In genomic region chr7:66427053-66427436, GRCm38 (mm10) we compare ENCODE assay signal across 8 mouse cellular contexts. TPM values are rescaled to one million over a fixed set of nuclear protein-coding genes. Genes with fewer than 3 reads are reported as not detected.
DNase-seq lines count a peak whose midpoint lies in the region; ATAC-seq and TF ChIP-seq lines count a peak whose summit lies in the region.

No protein-coding gene starts in this region.

- intact Hi-C loops in heart, adult 2 months (cut with DNase I) = no loop called here

- no peaks in the 10 kb centered on the region for H3K79me2 ChIP-seq in heart, adult 2 months (replicated peaks; ENCODE audit: control insufficient read depth, insufficient read depth, low read length)

- no peak for DNase-seq in heart, adult 2 months
- DNase-seq in heart, adult 11 months = no peak
- DNase-seq in spleen, adult 2 months (ENCODE audit: low read depth in 1 of 2, low spot score in 2 of 2) = no peak
- DNase-seq in spleen, adult 18-20 months = no peak
- no peak for DNase-seq in liver, embryonic 13.5 days
- no peak for DNase-seq in stomach, postnatal 0 days (ENCODE audit: low spot score)
- no peak for DNase-seq in urinary bladder, postnatal 14 days (ENCODE audit: low spot score)

- no peaks in the 10 kb centered on the region for H3K36me3 ChIP-seq in heart, adult 2 months (ENCODE audit: control insufficient read depth, insufficient read depth, low read length)
- no peaks in the 10 kb centered on the region for H3K36me3 ChIP-seq in spleen, adult 2 months (ENCODE audit: control insufficient read depth, insufficient read depth, low read length)
- H3K36me3 ChIP-seq in liver, embryonic 13.5 days = no peaks in the 10 kb centered on the region
- H3K36me3 ChIP-seq in stomach, postnatal 0 days (ENCODE audit: control insufficient read depth, insufficient read depth, low read length) = no peaks in the 10 kb centered on the region

- WGBS in heart, adult 2 months = 4% methylated on average over 23 of the region's 23 CpGs
- 6% methylated on average over 23 of the region's 23 CpGs for WGBS in spleen, adult 2 months
- 3% methylated on average over 23 of the region's 23 CpGs for WGBS in liver, embryonic 13.5 days (ENCODE audit: insufficient replicate concordance)
- WGBS in stomach, postnatal 0 days = 3% methylated on average over 23 of the region's 23 CpGs

- H3K4me2 ChIP-seq in liver, embryonic 13.5 days = peak overlapping the region; percentile 61
- H3K4me2 ChIP-seq in stomach, postnatal 0 days (replicated peaks; ENCODE audit: low read depth) = peak overlapping the region; percentile 93

- ATAC-seq in liver, embryonic 13.5 days (ENCODE audit: low read depth) = no peak
- ATAC-seq in stomach, postnatal 0 days (ENCODE audit: low FRiP score, low TSS enrichment) = peak; percentile 40; the same call in 1 of the 2 replicates
- no peak for ATAC-seq in frontal cortex, adult (ENCODE audit: low TSS enrichment)

- no peak for TF ChIP-seq POLR2A in heart, adult 2 months (IDR thresholded peaks at IDR 0.05; ENCODE audit: insufficient read depth, low read depth, low read length)
- no peak for TF ChIP-seq POLR2A in spleen, adult 2 months (IDR thresholded peaks at IDR 0.05; ENCODE audit: low read depth, low read length)

- H3K4me1 ChIP-seq in heart, adult 2 months (ENCODE audit: control insufficient read depth, insufficient read depth, low read length) = no peaks in the 10 kb centered on the region
- H3K4me1 ChIP-seq in spleen, adult 2 months (ENCODE audit: control insufficient read depth, insufficient read depth, insufficient read length) = peaks cover 3% of the 10 kb centered on the region; the same call in 1 of the 2 replicates
- peaks cover 10% of the 10 kb centered on the region for H3K4me1 ChIP-seq in liver, embryonic 13.5 days (replicated peaks)
- no peaks in the 10 kb centered on the region for H3K4me1 ChIP-seq in stomach, postnatal 0 days (replicated peaks; ENCODE audit: control insufficient read depth, insufficient read depth)

- H3K27ac ChIP-seq in heart, adult 2 months = no peak overlapping the region
- no peak overlapping the region for H3K27ac ChIP-seq in spleen, adult 2 months (ENCODE audit: insufficient read depth, low read length)
- no peak overlapping the region for H3K27ac ChIP-seq in liver, embryonic 13.5 days
- H3K27ac ChIP-seq in stomach, postnatal 0 days (replicated peaks) = no peak overlapping the region

- no peak overlapping the region; the same call in 1 of the 2 replicates for H3K9ac ChIP-seq in heart, adult 2 months (ENCODE audit: low read depth, low read length)
- no peak overlapping the region for H3K9ac ChIP-seq in liver, embryonic 13.5 days
- H3K9ac ChIP-seq in stomach, postnatal 0 days (ENCODE audit: low read length) = peak overlapping the region; percentile 51

- TF ChIP-seq CTCF in heart, adult 2 months (IDR thresholded peaks at IDR 0.05) = no peak
- TF ChIP-seq CTCF in spleen, adult 2 months (IDR thresholded peaks at IDR 0.05; ENCODE audit: extremely low read depth, insufficient read depth, insufficient read length, insufficient replicate concordance) = no peak
- no peak for TF ChIP-seq CTCF in stomach, postnatal 0 days (IDR thresholded peaks at IDR 0.05; ENCODE audit: low read depth)

- no peak for TF ChIP-seq EP300 in heart, adult 2 months (IDR thresholded peaks at IDR 0.05; ENCODE audit: insufficient read depth, low read depth, low read length)
- TF ChIP-seq EP300 in stomach, postnatal 0 days (optimal IDR thresholded peaks at IDR 0.05) = no peak

- H3K4me3 ChIP-seq in heart, adult 2 months = peak overlapping the region; percentile 45
- H3K4me3 ChIP-seq in spleen, adult 2 months (ENCODE audit: extremely low read depth, insufficient read depth, insufficient read length) = peak overlapping the region; percentile 17; the same call in 1 of the 2 replicates
- peak overlapping the region; percentile 36 for H3K4me3 ChIP-seq in liver, embryonic 13.5 days (replicated peaks)
- H3K4me3 ChIP-seq in stomach, postnatal 0 days (ENCODE audit: low read depth, low read length) = peak overlapping the region; percentile 51

- H3K27me3 ChIP-seq in heart, adult 2 months (ENCODE audit: control insufficient read depth, insufficient read depth, low read length) = peaks cover 10% of the 10 kb centered on the region
- H3K27me3 ChIP-seq in spleen, adult 2 months (ENCODE audit: control insufficient read depth, insufficient read depth, low read length) = peaks cover 14% of the 10 kb centered on the region
- peaks cover 63% of the 10 kb centered on the region for H3K27me3 ChIP-seq in liver, embryonic 13.5 days
- no peaks in the 10 kb centered on the region; the same call in 1 of the 2 replicates for H3K27me3 ChIP-seq in stomach, postnatal 0 days (ENCODE audit: control insufficient read depth, insufficient read depth, low read length)

- no peaks in the 10 kb centered on the region for H3K9me3 ChIP-seq in liver, embryonic 13.5 days (replicated peaks)
- no peaks in the 10 kb centered on the region for H3K9me3 ChIP-seq in stomach, postnatal 0 days (ENCODE audit: control insufficient read depth, low read length)

RNA-seq across cellular contexts. Expression of gene Aldh1a3, which starts 0.3 kb away (rescaled TPM):
- 1 to 10 TPM in 1 of 2 experiments, under 1 TPM in 1; 0.75 to 1.0 TPM for total RNA-seq in heart, adult 2 months (2021)
- 0.85 and 0.86 TPM in 2 replicates for polyA plus RNA-seq in heart, adult 2 months (2012; rRNA removed)
- 0.53 and 0.85 TPM in 2 replicates for polyA plus RNA-seq in spleen, adult 2 months (2012; rRNA removed)
- 1.3 and 1.5 TPM in 2 replicates for polyA plus RNA-seq in liver, embryonic 13.5 days (2015; fragmentation: Nextera tagmentation; extraction: Ambion mirVana)
- 7.7 and 9.6 TPM in 2 replicates for polyA plus RNA-seq in stomach, postnatal 0 days (2015; fragmentation: Nextera tagmentation; extraction: Ambion mirVana)

RNA-seq across cellular contexts. Expression of gene Lrrk1, which starts 38.9 kb away (rescaled TPM):
- 1 to 10 TPM; 7.8 to 9.6 TPM for total RNA-seq in heart, adult 2 months (2021)
- polyA plus RNA-seq in heart, adult 2 months (2012; rRNA removed) = 11.0 and 12.0 TPM in 2 replicates
- polyA plus RNA-seq in spleen, adult 2 months (2012; rRNA removed) = 45.8 and 50.2 TPM in 2 replicates
- polyA plus RNA-seq in liver, embryonic 13.5 days (2015; fragmentation: Nextera tagmentation; extraction: Ambion mirVana) = 3.8 and 4.2 TPM in 2 replicates
- 8.5 and 9.2 TPM in 2 replicates for polyA plus RNA-seq in stomach, postnatal 0 days (2015; fragmentation: Nextera tagmentation; extraction: Ambion mirVana)
